Mouse (Mus musculus) gastrocnemius, postnatal 4 days (tissue): ENCODE measurements around the gene Sipa1l3. TPM values are rescaled to one million over a fixed set of nuclear protein-coding genes. Genes with fewer than 3 reads are reported as not detected.

Experiments
- DNase-seq, 2 experiments: peaks; one replicate each; pipeline ENCODE4 v3.0.0; 2021 to 2022; ENCODE audit warnings: low spot score in 2 of 2, mixed read lengths in 2 of 2
- total RNA-seq, 2 experiments: library from RNA; stranded (reverse); gene quantifications; 2 replicates each; pipeline ENCODE4 v1.2.3; 2021

The Sipa1l3 gene
- total RNA-seq, 2 experiments from 2014 or later, result 25.0 to 30.0 TPM

- DNase-seq, result no peak
These were observed 37.7 kb downstream of the Sipa1l3 start for GRCm38 (mm10) chr7:29480590-29481344.

GRCm38 (mm10) chr7:29480183-29480582 is 38.3 kb downstream of the Sipa1l3 start:
- DNase-seq, result no peak

GRCm38 (mm10) chr7:29475005-29475404 is 43.4 kb downstream of the Sipa1l3 start:
- no peak for DNase-seq

- DNase-seq, result no peak
These were observed 47.1 kb downstream of the Sipa1l3 start for GRCm38 (mm10) chr7:29471309-29471708.

- no peak for DNase-seq
These were observed 48.7 kb downstream of the Sipa1l3 start for GRCm38 (mm10) chr7:29469602-29470344.

- DNase-seq, result no peak
These were observed 49.8 kb downstream of the Sipa1l3 start for GRCm38 (mm10) chr7:29468593-29468992.

GRCm38 (mm10) chr7:29466585-29466984 is 51.9 kb downstream of the Sipa1l3 start:
- DNase-seq, result no peak

- DNase-seq, result no peak
These were observed 52.7 kb downstream of the Sipa1l3 start for GRCm38 (mm10) chr7:29465736-29466135.

GRCm38 (mm10) chr7:29462820-29463219 is 55.6 kb downstream of the Sipa1l3 start:
- no peak for DNase-seq

- no peak for DNase-seq
These were observed 56.3 kb downstream of the Sipa1l3 start for GRCm38 (mm10) chr7:29462178-29462577.

GRCm38 (mm10) chr7:29461557-29461956 is 56.9 kb downstream of the Sipa1l3 start:
- DNase-seq, result no peak

- no peak for DNase-seq
These were observed 59.3 kb downstream of the Sipa1l3 start for GRCm38 (mm10) chr7:29458889-29459740.

- DNase-seq, result peak in 1 of 2 experiments; percentile 44
These were observed 60.7 kb downstream of the Sipa1l3 start for GRCm38 (mm10) chr7:29457772-29458171.

GRCm38 (mm10) chr7:29456716-29457115 is 61.7 kb downstream of the Sipa1l3 start:
- no peak for DNase-seq

- no peak for DNase-seq
These were observed 62.9 kb downstream of the Sipa1l3 start for GRCm38 (mm10) chr7:29455591-29455990.

GRCm38 (mm10) chr7:29454965-29455364 is 63.5 kb downstream of the Sipa1l3 start:
- DNase-seq, result no peak

GRCm38 (mm10) chr7:29452991-29453741 is 65.3 kb downstream of the Sipa1l3 start:
- DNase-seq, result peak; percentile 43 to 74

- no peak for DNase-seq
These were observed 66.1 kb downstream of the Sipa1l3 start for GRCm38 (mm10) chr7:29452381-29452780.

- no peak for DNase-seq
These were observed 68.3 kb downstream of the Sipa1l3 start for GRCm38 (mm10) chr7:29450175-29450574.

GRCm38 (mm10) chr7:29448830-29449229 is 69.6 kb downstream of the Sipa1l3 start:
- DNase-seq, result no peak
